In the genomic region with DNA sequence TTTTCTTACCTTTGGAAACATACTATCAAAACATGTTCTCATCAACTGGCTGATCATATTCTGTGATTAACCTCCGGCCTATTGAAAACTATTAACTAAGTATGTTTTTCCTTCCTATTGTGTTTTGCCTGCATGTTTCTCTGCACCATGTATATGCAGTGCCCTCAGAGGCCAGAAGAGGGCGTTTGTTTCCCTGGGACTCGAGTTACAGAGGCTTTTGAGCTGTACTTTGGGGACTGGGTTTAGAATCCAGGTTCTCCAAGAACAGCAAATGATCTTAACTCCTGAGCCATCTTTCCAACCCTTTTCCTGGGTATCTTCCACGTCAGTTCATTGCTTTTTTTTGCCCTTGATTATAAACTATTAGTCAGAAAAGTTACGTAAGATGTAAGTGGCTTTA, we compare ENCODE assay signal across 19 mouse cellular contexts. TPM values are rescaled to one million over a fixed set of nuclear protein-coding genes. Genes with fewer than 3 reads are reported as not detected.
A peak's percentile ranks its signal among the peaks of the same experiment; 100 is the strongest.
DNase-seq lines count a peak whose midpoint lies in the region; ATAC-seq and TF ChIP-seq lines count a peak whose summit lies in the region.
"Had no signal": no experiment of that assay in that cellular context is flagged by ENCODE, and none has a peak within 500 bp of the region (broad histone marks: within the 10 kb centered on the region; RNA-seq: fewer than 3 reads in every experiment).

No protein-coding gene starts in this region.

- in situ Hi-C loops in Patski (cut with MboI; ENCODE audit: low pct_unique_long_range_greater_than_20kb): loop anchor here (10.0 to 25.0 kb wide), 2 partner anchors 183 to 1085 kb away; partner anchors contain the start of genes Cox7b, Magee1 and Magt1

- no peak overlapping the region for H3K4me2 ChIP-seq in lung, postnatal 0 days (replicated peaks; ENCODE audit: low read depth, low read length)
- H3K4me2 ChIP-seq: embryonic facial prominence, embryonic 15.5 days; kidney, embryonic 15.5 days; midbrain, embryonic 13.5 days; neural tube, embryonic 15.5 days had no signal

- H3K9ac ChIP-seq in lung, postnatal 0 days (replicated peaks; ENCODE audit: low read depth): no peak overlapping the region
- H3K9ac ChIP-seq: embryonic facial prominence, embryonic 15.5 days; forebrain, postnatal 0 days; kidney, embryonic 15.5 days; midbrain, embryonic 13.5 days; neural tube, embryonic 15.5 days had no signal

- WGBS in lung, postnatal 0 days: 57% methylated on average over 5 of the region's 5 CpGs

- no peaks in the 10 kb centered on the region for H3K27me3 ChIP-seq in lung, postnatal 0 days (replicated peaks; ENCODE audit: insufficient read depth, low read length)
- no peaks in the 10 kb centered on the region for H3K27me3 ChIP-seq in Patski
- H3K27me3 ChIP-seq: embryonic facial prominence, embryonic 15.5 days; kidney, embryonic 15.5 days; midbrain, embryonic 13.5 days; neural tube, embryonic 15.5 days had no signal

- intact Hi-C loops in gastrocnemius, adult 2 months (cut with DNase I): no loop called here
- intact Hi-C loops in gastrocnemius, postnatal 14 days (cut with DNase I; ENCODE audit: low total_unique reads): no loop called here

- no peaks in the 10 kb centered on the region for H3K4me1 ChIP-seq in lung, postnatal 0 days (ENCODE audit: insufficient read depth, low read depth, low read length)
- H3K4me1 ChIP-seq: embryonic facial prominence, embryonic 15.5 days; kidney, embryonic 15.5 days; midbrain, embryonic 13.5 days; neural tube, embryonic 15.5 days had no signal

- TF ChIP-seq EP300 in lung, postnatal 0 days (IDR thresholded peaks at IDR 0.05): no peak

- no peaks in the 10 kb centered on the region for H3K9me3 ChIP-seq in lung, postnatal 0 days (ENCODE audit: low read length)
- H3K9me3 ChIP-seq: embryonic facial prominence, embryonic 15.5 days; kidney, embryonic 15.5 days; midbrain, embryonic 13.5 days; neural tube, embryonic 15.5 days had no signal

- DNase-seq in gastrocnemius, adult 2 months: no peak
- no peak for DNase-seq in gastrocnemius, postnatal 14 days
- no peak for DNase-seq in lung, postnatal 0 days (ENCODE audit: low spot score)
- no peak for DNase-seq in lung, postnatal 4 days
- no peak for DNase-seq in Patski (ENCODE audit: low read depth, low spot score)
- DNase-seq in naive thymus-derived CD4-positive, alpha-beta T cell, adult 2 months (ENCODE audit: low read depth): peak; percentile 38
- no peak for DNase-seq in layer of hippocampus, adult 9-11 months
- no peak for DNase-seq in yolk sac, embryonic 10.5 days (ENCODE audit: low spot score)
- DNase-seq: cerebellum, postnatal 10 days; forebrain, postnatal 0 days; heart, adult 18-20 months; lung, adult 2 months had no signal

- no peak for ATAC-seq in lung, postnatal 0 days
- no peak for ATAC-seq in Patski
- ATAC-seq: forebrain, postnatal 0 days; midbrain, embryonic 13.5 days had no signal

- POLR2A ChIA-PET in Patski (lab: Charles Lee): no interaction called here

- peaks cover 8% of the 10 kb centered on the region; the same call in 1 of the 2 replicates for H3K36me3 ChIP-seq in lung, postnatal 0 days (ENCODE audit: insufficient read depth, low read length)

- TF ChIP-seq CTCF in gastrocnemius, adult 2 months (IDR thresholded peaks at IDR 0.05): peak; percentile 51
- TF ChIP-seq CTCF in lung, postnatal 0 days (IDR thresholded peaks at IDR 0.05): peak; percentile 47
- peak; percentile 63 for TF ChIP-seq CTCF in Patski (IDR thresholded peaks at IDR 0.05)

- no peak overlapping the region; the same call in 1 of the 2 replicates for H3K4me3 ChIP-seq in gastrocnemius, adult 2 months
- H3K4me3 ChIP-seq in lung, postnatal 0 days (ENCODE audit: low read depth, low read length): no peak overlapping the region
- H3K4me3 ChIP-seq: embryonic facial prominence, embryonic 15.5 days; kidney, embryonic 15.5 days; midbrain, embryonic 13.5 days; neural tube, embryonic 15.5 days had no signal

- CTCF ChIA-PET in Patski (lab: Charles Lee): no interaction called here

- H3K27ac ChIP-seq in gastrocnemius, adult 2 months: peak overlapping the region; percentile 35; the same call in 1 of the 2 replicates
- H3K27ac ChIP-seq in lung, postnatal 0 days (ENCODE audit: low read length): no peak overlapping the region
- H3K27ac ChIP-seq: embryonic facial prominence, embryonic 15.5 days; kidney, embryonic 15.5 days; midbrain, embryonic 13.5 days; neural tube, embryonic 15.5 days had no signal

RNA-seq across cellular contexts. Expression of gene Pgk1, which starts 10.4 kb away (rescaled TPM):
- 1,000 to 10,000 TPM in 1 of 2 experiments, 100 to 1,000 TPM in 1; 915 to 1,167 TPM for total RNA-seq in gastrocnemius, adult 2 months (2021)
- total RNA-seq in gastrocnemius, postnatal 14 days (2021): 1,000 to 10,000 TPM; 1,326 to 1,532 TPM
- polyA plus RNA-seq in lung, postnatal 0 days (2015; fragmentation: Nextera tagmentation; extraction: Ambion mirVana): 79.2 and 84.6 TPM in 2 replicates
- 720 TPM for polyA plus RNA-seq in Patski (2021)

RNA-seq across cellular contexts. Expression of gene Taf9b, which starts 23.6 kb away (rescaled TPM):
- 1 to 10 TPM; 8.2 to 8.4 TPM for total RNA-seq in gastrocnemius, adult 2 months (2021)
- total RNA-seq in gastrocnemius, postnatal 14 days (2021): 1 to 10 TPM; 5.6 to 6.9 TPM
- polyA plus RNA-seq in lung, postnatal 0 days (2015; fragmentation: Nextera tagmentation; extraction: Ambion mirVana): 14.1 and 16.0 TPM in 2 replicates
- 4.8 TPM for polyA plus RNA-seq in Patski (2021)

RNA-seq across cellular contexts. Expression of gene Tlr13, which starts 54.3 kb away (rescaled TPM):
- under 1 TPM; 0.11 to 0.15 TPM for total RNA-seq in gastrocnemius, adult 2 months (2021)
- under 1 TPM; 0.62 to 0.78 TPM for total RNA-seq in gastrocnemius, postnatal 14 days (2021)
- 1.7 and 2.0 TPM in 2 replicates for polyA plus RNA-seq in lung, postnatal 0 days (2015; fragmentation: Nextera tagmentation; extraction: Ambion mirVana)
- polyA plus RNA-seq in Patski (2021): not detected
- polyA plus RNA-seq: C2C12 had no signal

RNA-seq across cellular contexts. Expression of gene Fnd3c2, which starts 57.9 kb away (rescaled TPM):
- not detected for total RNA-seq in gastrocnemius, adult 2 months (2021)
- under 1 TPM in 1 of 2 experiments, not detected in 1; 0.23 TPM for total RNA-seq in gastrocnemius, postnatal 14 days (2021)
- polyA plus RNA-seq in lung, postnatal 0 days (2015; fragmentation: Nextera tagmentation; extraction: Ambion mirVana): not detected in 2 replicates
- polyA plus RNA-seq in Patski (2021): not detected
- total RNA-seq: forebrain, postnatal 0 days; heart, adult 18-20 months; left cerebral cortex, postnatal 10 days had no signal
- polyA plus RNA-seq: C2C12; embryonic facial prominence, embryonic 15.5 days; forebrain, postnatal 0 days; hindbrain, embryonic 11.5 days; kidney, embryonic 15.5 days; lung, adult 2 months; midbrain, embryonic 13.5 days; neural tube, embryonic 15.5 days had no signal
